Mouse (Mus musculus) CD4-positive helper T cell, adult 2 months (primary cell): ENCODE results near the gene Syt13.

ENCODE experiments used
- DNase-seq: peaks from one replicate; pipeline ENCODE4 v3.0.0-alpha.2; 2012; ENCODE audit warnings: low read depth, missing footprints, low spot score

Gene Syt13

DNA sequence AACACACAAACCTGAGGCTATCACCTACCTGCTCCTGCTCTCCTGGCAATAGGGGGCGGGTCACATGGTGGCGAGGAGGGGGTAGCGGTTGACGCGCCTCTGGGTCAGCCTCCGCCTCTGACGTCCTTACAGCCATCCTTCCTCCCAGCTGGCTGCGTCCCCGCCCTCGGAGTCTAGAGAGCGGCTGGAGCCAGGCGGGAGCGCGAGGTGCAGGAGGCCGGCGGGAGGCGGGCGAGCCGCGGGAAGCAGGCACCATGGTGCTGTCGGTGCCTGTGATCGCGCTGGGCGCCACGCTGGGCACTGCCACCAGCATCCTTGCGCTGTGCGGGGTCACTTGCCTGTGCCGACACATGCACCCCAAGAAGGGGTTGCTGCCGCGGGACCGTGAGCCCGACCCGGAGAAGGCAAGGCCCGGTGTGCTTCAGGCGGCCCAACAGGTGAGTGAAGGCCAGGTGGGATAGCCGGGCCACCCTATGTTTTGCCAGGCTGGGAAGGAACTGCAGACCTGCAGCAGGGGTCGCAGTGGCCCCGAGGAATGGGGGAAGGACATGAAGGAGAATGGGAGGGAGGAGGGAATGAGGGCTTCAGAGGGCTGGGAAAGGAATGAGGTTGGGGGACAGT, at the start of gene Syt13:
Syt13 (plus strand) TSS at position 166 of the 621 bp plus-strand sequence.
- no peak for DNase-seq

DNA sequence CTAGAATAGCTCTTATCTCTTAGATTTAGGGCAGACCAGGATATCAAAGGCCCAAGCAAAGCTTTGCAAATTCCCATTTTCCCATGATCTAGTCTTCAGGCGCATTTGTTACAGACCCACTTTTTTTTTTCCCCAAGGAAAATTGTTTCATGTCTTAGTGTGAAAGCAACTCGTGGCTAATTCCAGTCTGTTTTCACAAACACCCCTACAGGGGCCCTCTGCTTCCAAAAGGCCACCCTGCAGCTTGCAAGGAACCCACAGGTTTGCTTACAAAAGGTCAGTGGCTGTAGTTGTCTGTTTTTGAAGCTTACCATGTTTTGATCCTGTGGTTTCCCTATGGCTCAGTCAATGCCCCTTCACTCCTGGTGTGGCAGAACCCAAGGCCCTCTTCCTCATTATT, 48.3 kb upstream of the Syt13 start:
- no peak for DNase-seq

DNA sequence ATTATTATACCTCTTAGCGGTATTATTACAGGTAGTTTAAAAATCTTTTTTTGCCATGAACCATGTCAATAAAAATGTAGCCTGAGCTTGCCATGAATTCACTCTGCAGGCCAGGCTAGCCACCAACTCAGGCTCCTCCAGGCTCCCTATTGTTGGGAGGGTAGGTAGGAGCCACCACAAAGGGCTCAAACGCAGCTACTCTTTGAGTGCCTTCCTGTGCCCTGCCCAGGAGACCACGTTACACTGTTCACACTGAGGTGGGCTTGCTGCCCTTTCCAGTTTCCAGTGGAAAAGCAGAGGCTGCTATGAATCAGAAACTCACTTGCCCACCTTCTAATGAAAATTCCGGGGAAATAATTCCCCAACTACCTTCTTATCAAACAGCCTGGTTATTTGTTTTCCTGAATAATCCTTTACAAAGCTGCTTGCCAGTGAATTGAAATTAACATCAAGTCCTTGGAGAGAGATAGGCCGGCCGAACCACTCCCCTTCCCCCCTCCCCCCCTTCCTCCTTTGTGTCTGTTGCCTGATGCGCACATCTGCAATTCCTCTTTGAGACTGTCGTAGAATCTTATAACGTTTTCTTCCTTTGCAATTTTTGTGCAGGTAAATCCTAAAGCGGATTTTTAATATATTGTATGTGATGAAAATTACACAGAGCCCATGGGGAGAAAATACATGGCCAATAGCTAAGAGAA, 44.6 kb upstream of the Syt13 start:
- no peak for DNase-seq

DNA sequence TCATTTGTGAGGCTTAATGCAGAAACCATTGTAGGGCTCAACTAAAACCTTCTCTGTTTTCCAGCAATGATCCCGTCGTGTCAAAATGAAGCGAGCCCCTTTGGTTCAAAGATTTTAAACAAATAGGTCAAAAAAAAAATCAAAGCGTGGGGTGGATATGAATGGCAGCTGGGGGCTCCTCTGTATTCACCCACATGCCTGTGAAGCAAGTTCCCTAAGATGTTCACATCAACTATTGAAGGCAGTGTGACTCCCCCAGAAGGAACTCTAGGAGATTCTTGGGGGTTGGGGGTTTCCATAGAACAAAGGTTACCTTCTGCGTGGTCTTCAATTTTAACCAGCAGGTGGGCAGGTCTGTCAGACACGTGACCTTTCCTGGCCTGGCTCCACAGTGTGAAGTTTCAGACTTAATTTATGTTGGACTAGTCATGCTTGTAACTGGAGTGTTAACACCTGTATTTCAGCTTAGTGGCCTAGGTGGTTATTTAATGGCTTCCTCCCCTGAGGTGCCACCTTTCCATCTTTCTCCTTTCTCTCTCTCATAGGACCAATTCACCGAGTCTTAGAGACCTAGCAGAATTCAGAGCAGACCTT, 43.7 kb upstream of the Syt13 start:
- no peak for DNase-seq

- no peak for DNase-seq
Measured at GRCm38 (mm10) chr2:92872652-92873051, 42.2 kb upstream of the Syt13 start.

GRCm38 (mm10) chr2:92874592-92874991, 40.3 kb upstream of the Syt13 start:
- no peak for DNase-seq

DNA sequence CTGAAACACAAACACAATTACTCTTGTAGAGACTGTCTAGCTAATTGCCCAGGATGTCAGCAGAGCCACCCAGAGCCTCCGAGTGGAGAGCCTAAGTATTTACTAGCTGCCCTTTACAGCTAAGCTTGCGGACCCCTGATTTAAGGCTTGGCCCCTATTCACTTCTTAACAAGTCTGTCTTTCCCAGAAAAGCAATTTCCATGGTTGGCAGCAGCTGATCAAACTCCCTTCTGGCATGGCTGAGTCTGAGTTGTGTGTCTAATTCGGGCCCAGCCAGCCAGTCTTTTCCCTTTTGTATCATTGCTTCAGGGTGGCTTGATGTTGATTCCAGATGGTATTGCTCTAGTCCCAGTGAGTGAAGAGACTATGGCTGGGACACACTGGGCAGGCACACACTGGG, 37.4 kb upstream of the Syt13 start:
- DNase-seq, result no peak

DNA sequence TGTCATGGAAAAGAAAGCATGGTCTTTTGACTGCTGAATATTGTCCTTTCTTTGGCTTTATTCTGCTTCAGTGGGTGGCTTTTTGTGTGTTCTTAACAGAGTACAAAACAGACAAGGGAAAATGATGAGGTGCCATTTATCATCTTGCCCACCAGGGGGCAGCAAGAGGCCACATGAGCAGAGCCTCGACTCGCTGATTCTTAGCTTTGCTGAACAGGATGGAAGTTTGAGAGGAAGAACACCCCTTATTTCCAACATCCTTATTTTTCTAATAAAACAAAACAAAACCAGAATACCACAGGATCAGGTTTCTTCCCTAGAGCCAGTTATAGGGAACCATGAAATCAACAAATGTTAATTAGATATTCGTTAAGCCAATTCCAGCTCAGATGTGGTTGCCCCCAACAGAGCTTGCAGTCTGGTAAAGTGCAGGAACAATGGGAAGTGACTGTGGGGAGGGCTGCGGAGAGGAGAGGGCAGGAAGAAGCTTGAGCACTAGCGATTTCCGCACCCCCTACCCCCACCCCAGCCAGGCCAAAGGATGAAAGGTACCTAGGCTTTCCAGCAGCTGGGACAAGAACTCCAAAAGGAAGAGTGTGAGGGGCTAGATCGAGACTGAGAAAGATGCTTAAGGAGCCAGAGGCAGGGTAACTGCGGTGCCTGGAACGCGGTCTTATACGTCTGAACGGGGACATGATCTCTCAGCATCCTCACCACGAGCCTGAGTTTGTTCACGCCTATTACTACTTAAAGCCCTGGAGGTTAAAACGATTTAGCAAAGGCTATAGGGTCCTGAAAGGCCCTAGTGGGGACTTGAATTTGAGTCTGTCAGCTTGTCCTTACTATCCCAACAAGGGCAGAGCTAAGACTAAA, 31.6 kb upstream of the Syt13 start:
- peak; percentile 46 for DNase-seq

GRCm38 (mm10) chr2:92883912-92884243, 31.0 kb upstream of the Syt13 start:
- DNase-seq, result no peak

DNA sequence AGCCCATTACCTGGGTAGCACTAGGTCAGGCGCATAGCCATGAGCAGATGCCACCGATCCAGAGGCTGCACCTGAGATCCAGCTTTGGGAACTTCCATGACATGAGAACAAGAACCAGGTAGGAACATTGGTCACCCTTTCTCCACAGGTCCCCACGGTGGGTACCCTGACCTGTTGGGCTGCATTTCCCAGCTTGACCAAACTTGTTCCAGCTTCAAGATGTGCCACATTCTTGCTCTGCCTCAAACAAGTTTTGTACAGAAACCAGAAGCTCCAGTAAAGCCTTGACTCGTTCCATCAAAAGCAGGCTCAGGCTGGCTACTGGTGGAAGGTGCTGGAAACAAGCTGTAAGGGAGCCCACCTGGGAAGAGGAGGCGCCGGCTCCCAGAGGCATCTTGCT, 29.9 kb upstream of the Syt13 start:
- DNase-seq, result no peak

- no peak for DNase-seq
Measured at GRCm38 (mm10) chr2:92886862-92887261, 28.0 kb upstream of the Syt13 start.

DNA sequence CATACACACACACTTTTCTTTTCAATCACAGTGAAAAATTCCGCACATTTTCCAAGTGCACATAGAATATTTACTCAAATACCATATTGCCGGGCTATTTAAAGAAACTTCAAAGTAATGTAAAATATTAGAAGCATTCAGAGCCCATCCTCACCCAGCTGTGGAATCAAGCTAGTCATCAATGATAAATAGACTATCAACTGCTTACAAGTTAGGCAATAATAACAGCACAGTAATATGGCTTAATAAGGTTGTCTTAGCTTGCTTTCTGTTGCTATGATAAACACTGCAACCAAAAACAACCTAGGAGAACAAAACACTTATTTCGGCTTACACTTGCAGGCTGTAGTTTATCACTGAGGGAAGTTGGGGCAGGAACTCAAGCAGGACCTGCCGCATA, 22.4 kb upstream of the Syt13 start:
- DNase-seq, result no peak

GRCm38 (mm10) chr2:92903650-92904049, 11.2 kb upstream of the Syt13 start:
- no peak for DNase-seq

GRCm38 (mm10) chr2:92904307-92904859, 10.5 kb upstream of the Syt13 start:
- peak; percentile 49 for DNase-seq

DNA sequence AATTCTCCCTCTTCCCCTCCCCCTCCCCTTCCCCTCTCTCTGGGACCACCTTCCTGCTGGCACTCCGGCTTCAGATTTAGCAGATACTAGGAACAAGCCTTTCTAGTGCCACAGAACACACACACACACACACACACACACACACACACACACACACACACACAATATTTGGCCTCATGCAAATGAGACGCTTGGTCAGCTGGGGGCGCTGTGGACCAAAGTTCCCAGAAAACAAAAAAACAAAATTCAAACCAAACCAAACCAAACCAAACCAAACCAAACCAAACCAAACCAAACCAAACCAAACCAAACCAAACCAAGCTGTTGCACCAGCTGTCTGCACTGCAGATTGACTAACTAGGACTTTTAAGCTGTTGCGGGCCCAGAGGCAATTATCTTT, 4.5 kb upstream of the Syt13 start:
- DNase-seq, result no peak

- DNase-seq, result no peak
Measured at GRCm38 (mm10) chr2:92912312-92912711, 2.6 kb upstream of the Syt13 start.

- no peak for DNase-seq
Measured at GRCm38 (mm10) chr2:92913295-92913694, 1.6 kb upstream of the Syt13 start.

DNA sequence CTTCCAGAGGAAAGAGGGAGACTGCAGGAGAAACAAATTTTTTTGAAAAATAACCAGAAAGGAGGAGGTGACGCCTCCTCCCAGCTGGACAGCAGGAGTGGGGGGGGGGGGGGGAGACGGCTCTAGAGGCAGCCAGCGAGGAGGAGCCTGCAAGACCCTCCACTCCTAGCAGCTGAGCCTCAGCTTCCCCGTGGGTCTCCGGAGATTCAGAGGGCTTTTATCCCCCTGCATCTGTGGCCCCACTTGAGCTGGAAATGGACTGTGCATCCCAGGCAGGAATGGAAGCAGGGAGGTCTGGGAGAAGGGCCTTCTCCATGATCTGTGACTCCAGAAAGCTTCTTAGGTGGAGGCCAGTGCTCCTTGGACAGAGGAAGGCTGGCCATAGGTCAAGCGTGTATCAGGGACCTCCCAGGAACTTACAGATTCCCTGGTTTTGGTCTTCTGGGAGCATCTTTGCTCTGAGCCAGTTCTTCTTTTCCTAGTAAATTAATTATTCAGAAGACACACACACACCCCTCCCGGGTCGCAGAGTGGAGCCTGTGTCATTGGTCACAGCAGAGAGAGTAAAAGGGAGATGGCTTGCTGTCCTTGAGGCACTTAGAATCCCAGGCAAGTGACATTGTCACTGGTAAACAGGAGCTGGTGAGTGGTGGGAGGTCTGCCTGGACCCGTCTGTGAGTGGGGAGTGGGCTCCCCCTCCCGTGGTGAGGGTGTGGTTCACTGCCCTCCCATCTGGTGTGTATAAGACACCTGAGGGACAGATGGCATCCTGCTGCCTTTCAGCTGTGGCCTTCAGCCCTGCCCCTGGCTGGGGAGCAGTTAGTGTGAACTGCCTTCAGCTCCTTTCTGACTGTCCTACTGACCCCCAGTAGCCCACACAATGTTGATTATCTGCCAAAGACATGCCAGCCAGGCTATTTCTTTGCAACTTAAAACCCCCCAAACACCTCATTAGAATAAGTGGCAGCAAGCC, 1.0 kb downstream of the Syt13 start:
- no peak for DNase-seq

- no peak for DNase-seq
Measured at GRCm38 (mm10) chr2:92917405-92918142, 2.7 kb downstream of the Syt13 start.

DNA sequence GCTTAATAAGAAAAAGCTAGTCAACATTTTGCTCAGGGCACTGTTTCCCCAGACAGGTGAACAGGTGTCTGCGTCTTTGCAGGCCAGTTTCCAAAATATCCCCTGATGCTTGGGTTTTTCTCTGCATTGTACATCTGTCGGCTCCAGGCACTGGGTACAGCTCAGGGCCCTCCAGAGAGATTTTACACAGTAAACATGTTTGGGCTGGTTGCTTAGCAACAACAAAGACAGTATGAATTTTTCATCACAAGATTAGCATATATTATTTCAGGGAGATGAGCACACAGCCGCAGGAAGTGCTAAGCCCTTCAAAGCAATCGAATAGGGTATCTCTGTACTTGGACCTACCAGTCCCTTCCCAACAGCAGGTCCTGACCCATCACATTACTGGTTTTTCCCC, 5.8 kb downstream of the Syt13 start:
- no peak for DNase-seq
